Mouse (Mus musculus) erythroblast, adult 5-6 weeks (primary cell): ENCODE measurements around the gene Syt17. TPM values are rescaled to one million over a fixed set of nuclear protein-coding genes. Genes with fewer than 3 reads are reported as not detected.

Source experiments
- ATAC-seq: replicated peaks from 2 replicates; pipeline ENCODE4 v1.8.0; 2016; ENCODE audit warnings: moderate number of reproducible peaks, mild to moderate bottlenecking, moderate TSS enrichment, inconsistent platforms; ENCODE audit not compliant: poor library complexity, low FRiP score, severe bottlenecking
- total RNA-seq, 2 experiments: library from RNA; stranded (forward) in 1 of 2; stranded (reverse) in 1 of 2; fragments of 150-400 nt in 1 of 2; fragments of 200-764, 138-1000 nt in 1 of 2; gene quantifications; 2 replicates each; pipeline versions ENCODE4 v1.2.3 to v1.2.4; 2015 to 2017; ENCODE audit warnings: low replicate concordance in 2 of 2

Syt17 gene
- total RNA-seq, 2 experiments from 2014 or later, result not detected

- ATAC-seq, result no peak
Measured at GRCm38 (mm10) chr7:118468060-118468459, 20.0 kb upstream of the Syt17 start.

GRCm38 (mm10) chr7:118464432-118464831, 16.4 kb upstream of the Syt17 start:
- ATAC-seq, result no peak

- ATAC-seq, result no peak
Measured at GRCm38 (mm10) chr7:118462818-118463762, 15.1 kb upstream of the Syt17 start.

GRCm38 (mm10) chr7:118461400-118462136, 13.5 kb upstream of the Syt17 start:
- no peak for ATAC-seq

GRCm38 (mm10) chr7:118453722-118454121, 5.7 kb upstream of the Syt17 start:
- ATAC-seq, result no peak

- ATAC-seq, result no peak
Measured at GRCm38 (mm10) chr7:118452940-118453339, 4.9 kb upstream of the Syt17 start.

GRCm38 (mm10) chr7:118447291-118448133, 510 bp downstream of the Syt17 start:
- no peak for ATAC-seq

- no peak for ATAC-seq
Measured at GRCm38 (mm10) chr7:118443895-118444485, 4.0 kb downstream of the Syt17 start.

- no peak for ATAC-seq
Measured at GRCm38 (mm10) chr7:118443371-118443770, 4.7 kb downstream of the Syt17 start.

- no peak for ATAC-seq
Measured at GRCm38 (mm10) chr7:118441535-118441934, 6.5 kb downstream of the Syt17 start.

- no peak for ATAC-seq
Measured at GRCm38 (mm10) chr7:118437101-118437802, 10.8 kb downstream of the Syt17 start.

- ATAC-seq, result no peak
Measured at GRCm38 (mm10) chr7:118428937-118429336, 19.1 kb downstream of the Syt17 start.

GRCm38 (mm10) chr7:118419491-118420180, 28.4 kb downstream of the Syt17 start:
- ATAC-seq, result no peak

- ATAC-seq, result no peak
Measured at GRCm38 (mm10) chr7:118414183-118414582, 33.8 kb downstream of the Syt17 start.

GRCm38 (mm10) chr7:118411877-118412276, 36.1 kb downstream of the Syt17 start:
- no peak for ATAC-seq

- ATAC-seq, result no peak
Measured at GRCm38 (mm10) chr7:118409421-118409820, 38.6 kb downstream of the Syt17 start.

- ATAC-seq, result no peak
Measured at GRCm38 (mm10) chr7:118405251-118405650, 42.8 kb downstream of the Syt17 start.

- no peak for ATAC-seq
Measured at GRCm38 (mm10) chr7:118402576-118403022, 45.4 kb downstream of the Syt17 start.
